ENCODE assay signal across 8 mouse cellular contexts in genomic region chr6:113623941-113624751, GRCm38 (mm10). TPM values are rescaled to one million over a fixed set of nuclear protein-coding genes. Genes with fewer than 3 reads are reported as not detected.
DNase-seq lines count a peak whose midpoint lies in the region; ATAC-seq lines count a peak whose summit lies in the region.

Gene Vhl (plus strand): TSS chr6:113623959.

- peak within 1 kb of the TSS; percentile 89 for H3K27ac ChIP-seq in hindbrain, embryonic 12.5 days

- H3K27me3 ChIP-seq in hindbrain, embryonic 12.5 days: no peaks in the 10 kb centered on the region

- peaks cover 13% of the 10 kb centered on the region for H3K36me3 ChIP-seq in hindbrain, embryonic 12.5 days

- peaks cover 11% of the 10 kb centered on the region for H3K4me1 ChIP-seq in hindbrain, embryonic 12.5 days

- peak; percentile 90 for ATAC-seq in hindbrain, embryonic 12.5 days (ENCODE audit: low FRiP score)

- under 1% methylated on average over 76 of the region's 76 CpGs for WGBS in hindbrain, embryonic 12.5 days

- peak within 1 kb of the TSS; percentile 75 for H3K9ac ChIP-seq in hindbrain, embryonic 12.5 days

- DNase-seq in NIH3T3 (ENCODE audit: low read depth): peak; percentile 94
- DNase-seq in cerebellum, postnatal 14 days: peak; percentile 86 to 89
- peak; percentile 77 to 81 for DNase-seq in frontal cortex, postnatal 14 days (ENCODE audit: low spot score in 2 of 2)
- peak; percentile 85 to 87 for DNase-seq in layer of hippocampus, postnatal 36 days
- peak; percentile 92 for DNase-seq in lung, postnatal 36 days
- DNase-seq in retina, postnatal 1 day: peak; percentile 90
- DNase-seq in urinary bladder, adult 18-20 months (ENCODE audit: low spot score in 2 of 2): peak; percentile 83 to 84

- peak within 1 kb of the TSS; percentile 70 for H3K4me3 ChIP-seq in hindbrain, embryonic 12.5 days

- H3K4me2 ChIP-seq in hindbrain, embryonic 12.5 days (replicated peaks): peak within 1 kb of the TSS; percentile 64

- no peaks in the 10 kb centered on the region for H3K9me3 ChIP-seq in hindbrain, embryonic 12.5 days (replicated peaks)

RNA-seq across cellular contexts. Expression of gene Vhl, which starts in this region (rescaled TPM):
- polyA plus RNA-seq in hindbrain, embryonic 12.5 days (2016; fragmentation: Nextera tagmentation; extraction: Ambion mirVana): 62.7 and 63.1 TPM in 2 replicates
- total RNA-seq in layer of hippocampus, postnatal 36 days (2021): 10 to 100 TPM; 50.8 to 50.9 TPM

Comparison
In these comparisons a context has a peak if more than half of its experiments do, and no peak if none do; other contexts are left out.
1. Peak in every context shown above with its lines: DNase-seq, ATAC-seq, H3K4me3 ChIP-seq and H3K27ac ChIP-seq.